Mouse (Mus musculus) right cerebral cortex, adult 2 months (tissue): Measurements from ENCODE around the gene Stk10.
"Not testable (repeated sequence)": the region's sequence is repeated elsewhere in the genome, so short reads cannot be mapped to it uniquely, and the experiment has no call there.

Experiments used
- DNase-seq, 2 experiments: peaks; one replicate each; pipeline ENCODE4 v3.0.0; 2021 to 2022; ENCODE audit warnings: low spot score in 2 of 2

Gene Stk10

GRCm38 (mm10) chr11:32532765-32533481 is at the start of gene Stk10:
TSS of gene Stk10 (plus strand) at chr11:32533305.
- peak; percentile 86 to 89 for DNase-seq

- DNase-seq = no peak
These were observed 47.8 kb upstream of the Stk10 start for GRCm38 (mm10) chr11:32485290-32485689.

- DNase-seq = no peak
These were observed 46.5 kb upstream of the Stk10 start for GRCm38 (mm10) chr11:32486621-32487020.

- no peak for DNase-seq
These were observed 45.6 kb upstream of the Stk10 start for GRCm38 (mm10) chr11:32487501-32487900.

GRCm38 (mm10) chr11:32488344-32488743 is 44.8 kb upstream of the Stk10 start:
- DNase-seq = no peak

GRCm38 (mm10) chr11:32488808-32489670 is 44.1 kb upstream of the Stk10 start:
- no peak for DNase-seq

GRCm38 (mm10) chr11:32491079-32491478 is 42.0 kb upstream of the Stk10 start:
- no peak for DNase-seq

- DNase-seq = no peak
These were observed 39.8 kb upstream of the Stk10 start for GRCm38 (mm10) chr11:32493312-32493711.

- DNase-seq = no peak
These were observed 37.8 kb upstream of the Stk10 start for GRCm38 (mm10) chr11:32495283-32495682.

- peak; percentile 66 to 77 for DNase-seq
These were observed 34.2 kb upstream of the Stk10 start for GRCm38 (mm10) chr11:32498757-32499535.

GRCm38 (mm10) chr11:32499931-32500330 is 33.2 kb upstream of the Stk10 start:
- DNase-seq = no peak

GRCm38 (mm10) chr11:32503711-32504110 is 29.4 kb upstream of the Stk10 start:
- no peak for DNase-seq

- DNase-seq = peak in 1 of 2 experiments; percentile 35
These were observed 27.9 kb upstream of the Stk10 start for GRCm38 (mm10) chr11:32505091-32505739.

GRCm38 (mm10) chr11:32510930-32511329 is 22.2 kb upstream of the Stk10 start:
- DNase-seq = no peak

GRCm38 (mm10) chr11:32514853-32515252 is 18.3 kb upstream of the Stk10 start:
- not testable (repeated sequence) for DNase-seq

- DNase-seq = no peak
These were observed 17.0 kb upstream of the Stk10 start for GRCm38 (mm10) chr11:32516091-32516490.

GRCm38 (mm10) chr11:32516916-32517712 is 16.0 kb upstream of the Stk10 start:
- peak; percentile 53 to 67 for DNase-seq

- DNase-seq = no peak
These were observed 14.3 kb upstream of the Stk10 start for GRCm38 (mm10) chr11:32518770-32519169.

- no peak for DNase-seq
These were observed 13.8 kb upstream of the Stk10 start for GRCm38 (mm10) chr11:32519354-32519753.

- DNase-seq = no peak
These were observed 11.9 kb upstream of the Stk10 start for GRCm38 (mm10) chr11:32521246-32521645.
